Comparison of ENCODE assay signal across 31 mouse cellular contexts in the genomic region with DNA sequence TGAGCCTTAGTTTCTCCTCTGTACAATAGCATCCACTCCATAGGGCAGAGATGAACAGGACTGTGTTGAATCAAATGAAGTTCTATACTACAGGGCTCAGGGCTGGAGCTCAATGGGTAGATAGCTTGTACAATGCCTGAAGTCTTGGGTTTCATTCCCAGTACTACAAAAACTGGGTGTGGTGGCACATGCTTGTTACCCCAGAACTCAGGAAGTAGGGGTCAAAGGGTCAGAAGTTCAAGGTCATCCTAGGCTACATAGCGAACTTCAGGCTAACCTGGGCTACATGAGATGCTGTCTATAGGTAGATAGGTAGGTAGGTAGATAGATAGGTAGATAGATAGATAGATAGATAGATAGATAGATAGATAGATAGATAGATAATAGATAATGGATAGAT. TPM values are rescaled to one million over a fixed set of nuclear protein-coding genes. Genes with fewer than 3 reads are reported as not detected.
"Had no signal": no experiment of that assay in that cellular context is flagged by ENCODE, and none has a peak within 500 bp of the region (broad histone marks: within the 10 kb centered on the region; RNA-seq: fewer than 3 reads in every experiment).

No protein-coding gene starts in this region.

- H3K27me3 ChIP-seq: hindbrain, embryonic 12.5 days; intestine, embryonic 15.5 days; liver, embryonic 13.5 days; liver, embryonic 15.5 days had no signal

- DNase-seq: gastrocnemius, adult 2 months; gastrocnemius, postnatal 10 days; gastrocnemius, postnatal 25 days; heart, adult 18-20 months; heart, postnatal 10 days; heart, postnatal 4 days; kidney, adult 18-20 months; kidney, adult 8-10 months; kidney, postnatal 10 days; kidney, postnatal 25 days; kidney, postnatal 4 days; layer of hippocampus, adult 9-11 months; liver; liver, embryonic 13.5 days had no signal

- H3K27ac ChIP-seq: gastrocnemius, adult 2 months; heart, embryonic 10.5 days; hindbrain, embryonic 10.5 days; hindbrain, embryonic 12.5 days; hindbrain, embryonic 14.5 days; intestine, embryonic 15.5 days; left cerebral cortex, adult 2 months; limb, embryonic 10.5 days; limb, embryonic 12.5 days; liver, embryonic 13.5 days; liver, embryonic 15.5 days had no signal

- H3K4me3 ChIP-seq: gastrocnemius, adult 2 months; heart, embryonic 10.5 days; heart, embryonic 12.5 days; hindbrain, embryonic 10.5 days; hindbrain, embryonic 12.5 days; intestine, embryonic 15.5 days; left cerebral cortex, adult 2 months; limb, embryonic 10.5 days; limb, embryonic 12.5 days; liver, embryonic 13.5 days; liver, embryonic 15.5 days had no signal

- H3K4me1 ChIP-seq: heart, embryonic 10.5 days; heart, embryonic 12.5 days; hindbrain, embryonic 10.5 days; hindbrain, embryonic 12.5 days; intestine, embryonic 15.5 days; limb, embryonic 12.5 days; liver, embryonic 13.5 days; liver, embryonic 15.5 days had no signal

RNA-seq across cellular contexts. Expression of a gene that starts 38.6 kb away (rescaled TPM):
- polyA plus RNA-seq: heart, embryonic 10.5 days; heart, embryonic 12.5 days; heart, embryonic 14.5 days; heart, embryonic 16.5 days; inflammation-experienced regulatory T-cells, adult 6 months; kidney, embryonic 14.5 days; limb, embryonic 10.5 days; limb, embryonic 12.5 days; liver, embryonic 11.5 days had no signal

RNA-seq across cellular contexts. Expression of a gene that starts 57.0 kb away (rescaled TPM):
- polyA plus RNA-seq: heart, embryonic 10.5 days; heart, embryonic 12.5 days; heart, embryonic 14.5 days; hindbrain, embryonic 10.5 days; hindbrain, embryonic 12.5 days; hindbrain, embryonic 14.5 days; inflammation-experienced regulatory T-cells, adult 6 months; intestine, embryonic 15.5 days; kidney, embryonic 14.5 days; kidney, embryonic 16.5 days; limb, embryonic 10.5 days; limb, embryonic 12.5 days; limb, embryonic 14.5 days; liver, embryonic 11.5 days; liver, embryonic 13.5 days; liver, embryonic 15.5 days had no signal
